Mouse (Mus musculus) hindbrain, embryonic 14.5 days (tissue): ENCODE data around the gene 1700007K13Rik. TPM values are rescaled to one million over a fixed set of nuclear protein-coding genes. Genes with fewer than 3 reads are reported as not detected.

Source experiments
- ATAC-seq: fragments of 200-750 bp; cut with Nextera tagmentation; 2 replicates; pipeline ENCODE4 v1.8.0; 2017; ENCODE audit warnings: moderate number of reproducible peaks, mild to moderate bottlenecking, moderate TSS enrichment, moderate library complexity; ENCODE audit not compliant: low FRiP score
- DNase-seq: peaks from one replicate; pipeline ENCODE4 v3.0.0-alpha.2; 2015; ENCODE audit warnings: low spot score
- H3K27ac ChIP-seq: fragments of 300-500 bp; sonication (generic); 2 replicates; pipeline ENCODE4 v1.5.1; 2014; ENCODE audit warnings: mild to moderate bottlenecking, moderate library complexity
- H3K27me3 ChIP-seq: fragments of 300-500 bp; sonication (generic); 2 replicates; pipeline ENCODE4 v1.6.1; 2014; ENCODE audit warnings: mild to moderate bottlenecking, low read length, mixed read lengths; ENCODE audit not compliant: control insufficient read depth, insufficient read depth
- H3K36me3 ChIP-seq: fragments of 300-500 bp; sonication (generic); replicated peaks from 2 replicates; pipeline ENCODE4 v1.6.1; 2014; ENCODE audit not compliant: control insufficient read depth, insufficient read depth
- H3K4me1 ChIP-seq: fragments of 300-500 bp; sonication (generic); replicated peaks from 2 replicates; pipeline ENCODE4 v1.6.1; 2014; ENCODE audit warnings: antibody characterized with exemption, low read length, mixed read lengths; ENCODE audit not compliant: control insufficient read depth, insufficient read depth
- H3K4me2 ChIP-seq: fragments of 300-500 bp; sonication (generic); replicated peaks from 2 replicates; pipeline ENCODE4 v1.6.1; 2014; ENCODE audit warnings: mild to moderate bottlenecking, moderate library complexity
- H3K4me3 ChIP-seq: fragments of 300-500 bp; sonication (generic); replicated peaks from 2 replicates; pipeline ENCODE4 v1.5.1; 2014; ENCODE audit warnings: mild to moderate bottlenecking, low read length
- H3K9ac ChIP-seq: fragments of 300-500 bp; sonication (generic); 2 replicates; pipeline ENCODE4 v1.6.1; 2014
- H3K9me3 ChIP-seq: fragments of 300-500 bp; sonication (generic); 2 replicates; pipeline ENCODE4 v1.6.1; 2016; ENCODE audit warnings: low read length; ENCODE audit not compliant: control insufficient read depth
- WGBS: fragments of 180-500 bp; shearing (Covaris S2); extraction: QIAGEN DNeasy Blood & Tissue Kit; methylation state at CpG from one replicate; pipeline ENCODE4 v1.1.7; 2014; 5-methylcytosine and 5-hydroxymethylcytosine counted together
- polyA plus RNA-seq: library from polyadenylated mRNA; unstranded; fragments of >200 nt; fragmentation: Nextera tagmentation; extraction: Ambion mirVana; gene quantifications from 2 replicates; pipeline ENCODE4 v1.2.1, GENCODE M21; 2014

Gene 1700007K13Rik
- polyA plus RNA-seq, 1 experiment from 2014 or later: 6.2 TPM

GRCm38 (mm10) chr2:28432811-28433210, 33.3 kb downstream of the 1700007K13Rik start:
- Histone ChIP-seq H3K4me1 (no peaks in the 10 kb centered on the region), H3K27ac (no peak overlapping the region), H3K4me3 (no peak overlapping the region), H3K9ac (no peak overlapping the region), H3K4me2 (no peak overlapping the region), H3K9me3 (no peaks in the 10 kb centered on the region), H3K27me3 (no peaks in the 10 kb centered on the region), H3K36me3 (no peaks in the 10 kb centered on the region)
- WGBS: 26% methylated on average over 1 of the region's 1 CpGs
- ATAC-seq (no peak), DNase-seq (no peak)

- Histone ChIP-seq H3K4me2 (no peak overlapping the region), H3K36me3 (no peaks in the 10 kb centered on the region), H3K4me3 (no peak overlapping the region), H3K27me3 (no peaks in the 10 kb centered on the region), H3K9ac (no peak overlapping the region), H3K27ac (no peak overlapping the region), H3K4me1 (peaks cover 3% of the 10 kb centered on the region; the same call in 1 of the 2 replicates), H3K9me3 (no peaks in the 10 kb centered on the region)
- no peak for DNase-seq
- no peak for ATAC-seq
- WGBS: 71% methylated on average over 6 of the region's 6 CpGs
These were observed 35.3 kb downstream of the 1700007K13Rik start for GRCm38 (mm10) chr2:28430846-28431245.

- Histone ChIP-seq H3K9ac (no peak overlapping the region), H3K27me3 (no peaks in the 10 kb centered on the region), H3K36me3 (no peaks in the 10 kb centered on the region), H3K4me2 (no peak overlapping the region), H3K4me3 (no peak overlapping the region), H3K27ac (no peak overlapping the region), H3K4me1 (peaks cover 6% of the 10 kb centered on the region; the same call in 1 of the 2 replicates), H3K9me3 (no peaks in the 10 kb centered on the region)
- 79% methylated on average over 6 of the region's 6 CpGs for WGBS
- no peak for ATAC-seq
- no peak for DNase-seq
These were observed 38.9 kb downstream of the 1700007K13Rik start for GRCm38 (mm10) chr2:28427226-28427625.

- no peaks in the 10 kb centered on the region for H3K9me3 ChIP-seq
- no peaks in the 10 kb centered on the region for H3K27me3 ChIP-seq
- H3K27ac ChIP-seq: no peak overlapping the region
- no peak overlapping the region for H3K9ac ChIP-seq
- peaks cover 6% of the 10 kb centered on the region; the same call in 1 of the 2 replicates for H3K4me1 ChIP-seq
- DNase-seq (peak; percentile 58), ATAC-seq (no peak)
- no peak overlapping the region for H3K4me2 ChIP-seq
- WGBS: 38% methylated on average over 3 of the region's 3 CpGs
- no peak overlapping the region for H3K4me3 ChIP-seq
- no peaks in the 10 kb centered on the region for H3K36me3 ChIP-seq
These were observed 43.0 kb downstream of the 1700007K13Rik start for GRCm38 (mm10) chr2:28423167-28423566.

- Histone ChIP-seq H3K4me2 (no peak overlapping the region), H3K4me3 (no peak overlapping the region), H3K27ac (no peak overlapping the region), H3K27me3 (no peaks in the 10 kb centered on the region), H3K9ac (no peak overlapping the region), H3K9me3 (no peaks in the 10 kb centered on the region), H3K36me3 (no peaks in the 10 kb centered on the region), H3K4me1 (peaks cover 6% of the 10 kb centered on the region)
- ATAC-seq: no peak
- peak; percentile 95 for DNase-seq
- WGBS: 14% methylated on average over 4 of the region's 4 CpGs
These were observed 46.2 kb downstream of the 1700007K13Rik start for GRCm38 (mm10) chr2:28419898-28420297.

GRCm38 (mm10) chr2:28418034-28418433, 48.1 kb downstream of the 1700007K13Rik start:
- ATAC-seq: peak; percentile 61
- no peak overlapping the region for H3K4me2 ChIP-seq
- peaks cover 7% of the 10 kb centered on the region for H3K4me1 ChIP-seq
- H3K9ac ChIP-seq: no peak overlapping the region
- H3K27me3 ChIP-seq: no peaks in the 10 kb centered on the region
- DNase-seq: peak; percentile 93
- WGBS: 39% methylated on average over 2 of the region's 2 CpGs
- H3K4me3 ChIP-seq: no peak overlapping the region
- no peaks in the 10 kb centered on the region for H3K36me3 ChIP-seq
- H3K27ac ChIP-seq: no peak overlapping the region
- no peaks in the 10 kb centered on the region for H3K9me3 ChIP-seq

- no peaks in the 10 kb centered on the region for H3K9me3 ChIP-seq
- no peak for ATAC-seq
- peaks cover 7% of the 10 kb centered on the region for H3K4me1 ChIP-seq
- no peak overlapping the region for H3K4me2 ChIP-seq
- H3K27ac ChIP-seq: no peak overlapping the region
- H3K9ac ChIP-seq: no peak overlapping the region
- no peak overlapping the region for H3K4me3 ChIP-seq
- 89% methylated on average over 1 of the region's 1 CpGs for WGBS
- DNase-seq: no peak
- no peaks in the 10 kb centered on the region for H3K36me3 ChIP-seq
- H3K27me3 ChIP-seq: no peaks in the 10 kb centered on the region
These were observed 49.6 kb downstream of the 1700007K13Rik start for GRCm38 (mm10) chr2:28416511-28416910.

- Histone ChIP-seq H3K27ac (peak overlapping the region; percentile 58; the same call in 1 of the 2 replicates), H3K36me3 (no peaks in the 10 kb centered on the region), H3K4me3 (no peak overlapping the region), H3K27me3 (no peaks in the 10 kb centered on the region), H3K9me3 (no peaks in the 10 kb centered on the region), H3K4me2 (no peak overlapping the region), H3K4me1 (peaks cover 7% of the 10 kb centered on the region), H3K9ac (no peak overlapping the region)
- WGBS: 39% methylated on average over 10 of the region's 10 CpGs
- DNase-seq (peak; percentile 58), ATAC-seq (no peak; the same call in 1 of the 2 replicates)
These were observed 50.6 kb downstream of the 1700007K13Rik start for GRCm38 (mm10) chr2:28415387-28416024.

GRCm38 (mm10) chr2:28414757-28415137, 51.4 kb downstream of the 1700007K13Rik start:
- DNase-seq (no peak), ATAC-seq (no peak)
- H3K27ac ChIP-seq: peak overlapping the region; percentile 58; the same call in 1 of the 2 replicates
- H3K9ac ChIP-seq: no peak overlapping the region
- H3K4me3 ChIP-seq: no peak overlapping the region
- no peaks in the 10 kb centered on the region for H3K36me3 ChIP-seq
- WGBS: 95% methylated on average over 5 of the region's 5 CpGs
- H3K27me3 ChIP-seq: no peaks in the 10 kb centered on the region
- H3K9me3 ChIP-seq: no peaks in the 10 kb centered on the region
- H3K4me2 ChIP-seq: no peak overlapping the region
- peaks cover 8% of the 10 kb centered on the region for H3K4me1 ChIP-seq
